Mouse (Mus musculus) heart, embryonic 11.5 days (tissue): ENCODE results near the gene Styx. TPM values are rescaled to one million over a fixed set of nuclear protein-coding genes. Genes with fewer than 3 reads are reported as not detected.
"Not testable (repeated sequence)": the region's sequence is repeated elsewhere in the genome, so short reads cannot be mapped to it uniquely, and the experiment has no call there.

Source experiments
- ATAC-seq: fragments of 200-750 bp; cut with Nextera tagmentation; replicated peaks from 2 replicates; pipeline ENCODE4 v1.8.0; 2017; ENCODE audit warnings: moderate library complexity; ENCODE audit not compliant: insufficient number of reproducible peaks, low FRiP score, low TSS enrichment
- H3K27ac ChIP-seq: fragments of 300-500 bp; sonication (generic); 2 replicates; pipeline ENCODE4 v1.5.1; 2014; ENCODE audit warnings: mild to moderate bottlenecking, low read depth, low read length
- H3K27me3 ChIP-seq: fragments of 300-500 bp; sonication (generic); 2 replicates; pipeline ENCODE4 v1.6.1; 2014; ENCODE audit warnings: mild to moderate bottlenecking, low read length, mixed read lengths; ENCODE audit not compliant: control insufficient read depth, insufficient read depth
- H3K36me3 ChIP-seq: fragments of 300-500 bp; sonication (generic); 2 replicates; pipeline ENCODE4 v1.6.1; 2014; ENCODE audit warnings: mild to moderate bottlenecking, low read length, moderate library complexity, mixed read lengths; ENCODE audit not compliant: control insufficient read depth, insufficient read depth
- H3K4me1 ChIP-seq: fragments of 300-500 bp; sonication (generic); 2 replicates; pipeline ENCODE4 v1.6.1; 2014; ENCODE audit warnings: low read length; ENCODE audit not compliant: control insufficient read depth, insufficient read depth
- H3K4me2 ChIP-seq: fragments of 300-500 bp; sonication (generic); 2 replicates; pipeline ENCODE4 v1.6.1; 2014; ENCODE audit warnings: mild to moderate bottlenecking, moderate library complexity
- H3K4me3 ChIP-seq: fragments of 300-500 bp; sonication (generic); 2 replicates; pipeline ENCODE4 v1.5.1; 2014; ENCODE audit warnings: low read depth, low read length
- H3K9ac ChIP-seq: fragments of 300-500 bp; sonication (generic); 2 replicates; pipeline ENCODE4 v1.6.1; 2014; ENCODE audit warnings: mild to moderate bottlenecking, low read depth, low read length, moderate library complexity
- H3K9me3 ChIP-seq: fragments of 300-500 bp; sonication (generic); replicated peaks from 2 replicates; pipeline ENCODE4 v1.6.1; 2016; ENCODE audit warnings: low read length; ENCODE audit not compliant: control insufficient read depth
- WGBS: fragments of 180-500 bp; shearing (Covaris S2); extraction: QIAGEN DNeasy Blood & Tissue Kit; methylation state at CpG from one replicate; pipeline ENCODE4 v1.1.7; 2014; ENCODE audit not compliant: insufficient replicate concordance; 5-methylcytosine and 5-hydroxymethylcytosine counted together
- polyA plus RNA-seq: library from polyadenylated mRNA; unstranded; fragments of >200 nt; fragmentation: Nextera tagmentation; extraction: Ambion mirVana; gene quantifications from 2 replicates; pipeline ENCODE4 v1.2.1, GENCODE M21; 2014

The Styx gene
- polyA plus RNA-seq, 1 experiment from 2014 or later: 52.1 TPM

DNA sequence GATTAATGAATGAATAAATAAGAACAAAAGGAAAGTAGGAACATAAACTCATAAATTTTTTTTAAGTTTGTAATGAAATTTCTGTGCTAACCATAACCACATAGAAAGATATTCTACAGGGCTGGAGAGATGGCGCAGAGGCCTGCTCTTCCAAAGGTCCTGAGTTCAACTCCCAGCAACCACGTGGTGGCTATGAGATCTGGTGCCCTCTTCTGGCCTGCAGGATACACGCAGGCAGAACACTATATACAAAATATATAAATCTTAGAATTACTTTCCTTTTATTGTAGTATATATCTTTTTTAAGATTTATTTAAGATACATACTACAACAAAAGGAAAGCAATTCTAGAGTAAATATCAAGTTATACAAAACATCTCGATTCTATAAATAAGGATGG is 32.0 kb downstream of the Styx start:
- WGBS: 73% methylated on average over 4 of the region's 4 CpGs
- H3K36me3 ChIP-seq: peaks cover 7% of the 10 kb centered on the region; the same call in 1 of the 2 replicates

DNA sequence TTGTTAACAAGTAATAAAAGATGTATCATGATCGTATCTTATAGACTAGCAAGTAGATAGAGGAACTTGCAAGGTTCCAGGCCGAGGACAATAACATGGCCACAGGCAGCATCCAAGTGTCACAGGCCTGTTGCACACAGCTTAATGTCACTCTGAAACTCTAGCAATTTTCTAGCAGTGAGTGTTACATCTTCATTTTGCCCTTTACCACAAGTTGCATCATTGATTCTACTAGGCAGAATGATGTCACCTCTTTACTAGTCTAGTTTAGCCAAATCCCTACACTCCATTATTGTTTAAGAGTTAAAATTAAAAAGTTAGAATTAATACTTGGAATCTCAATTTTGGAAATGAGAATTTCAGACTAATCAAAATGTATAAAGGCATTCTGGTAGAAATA is 34.7 kb downstream of the Styx start:
- 85% methylated on average over 2 of the region's 2 CpGs for WGBS
- H3K9me3 ChIP-seq: no peaks in the 10 kb centered on the region
- H3K4me1 ChIP-seq: peaks cover 8% of the 10 kb centered on the region
- H3K4me2 ChIP-seq: no peak overlapping the region
- no peak overlapping the region for H3K4me3 ChIP-seq
- H3K27me3 ChIP-seq: no peaks in the 10 kb centered on the region
- H3K27ac ChIP-seq: no peak overlapping the region
- ATAC-seq: no peak
- peaks cover 5% of the 10 kb centered on the region; the same call in 1 of the 2 replicates for H3K36me3 ChIP-seq
- no peak overlapping the region for H3K9ac ChIP-seq

More for the DNA sequence above, 32.0 kb downstream of the Styx start:
- Histone ChIP-seq H3K4me1 (peaks cover 8% of the 10 kb centered on the region), H3K9ac (no peak overlapping the region), H3K27ac (no peak overlapping the region), H3K9me3 (no peaks in the 10 kb centered on the region), H3K27me3 (no peaks in the 10 kb centered on the region), H3K4me3 (no peak overlapping the region), H3K4me2 (no peak overlapping the region)
- ATAC-seq: no peak

DNA sequence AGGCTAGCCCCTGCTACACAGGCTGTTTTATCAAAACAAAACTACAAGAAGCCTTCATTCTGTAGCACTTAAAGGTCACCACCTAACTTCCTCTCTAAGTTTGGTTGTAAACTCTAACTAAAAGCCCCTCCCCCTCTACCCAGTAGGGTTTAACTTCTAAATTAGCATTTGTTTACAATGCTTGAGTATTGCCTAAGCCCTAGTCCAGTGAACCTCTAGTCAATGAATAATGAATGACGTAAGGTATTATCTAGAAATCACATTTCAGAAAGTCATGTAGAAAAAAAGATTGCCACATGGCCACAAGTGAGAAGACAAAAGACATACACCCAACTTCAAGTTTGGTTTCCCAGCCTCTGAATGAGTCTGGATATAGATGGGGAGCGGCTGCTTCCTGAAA is 36.6 kb downstream of the Styx start:
- H3K36me3 ChIP-seq: peaks cover 2% of the 10 kb centered on the region; the same call in 1 of the 2 replicates
- no peaks in the 10 kb centered on the region for H3K27me3 ChIP-seq
- peak overlapping the region; percentile 82 for H3K4me2 ChIP-seq
- H3K4me3 ChIP-seq: peak overlapping the region; percentile 81
- H3K9me3 ChIP-seq: no peaks in the 10 kb centered on the region
- peaks cover 8% of the 10 kb centered on the region for H3K4me1 ChIP-seq
- no peak overlapping the region for H3K27ac ChIP-seq
- no peak overlapping the region for H3K9ac ChIP-seq
- no peak for ATAC-seq
- 20% methylated on average over 2 of the region's 2 CpGs for WGBS

DNA sequence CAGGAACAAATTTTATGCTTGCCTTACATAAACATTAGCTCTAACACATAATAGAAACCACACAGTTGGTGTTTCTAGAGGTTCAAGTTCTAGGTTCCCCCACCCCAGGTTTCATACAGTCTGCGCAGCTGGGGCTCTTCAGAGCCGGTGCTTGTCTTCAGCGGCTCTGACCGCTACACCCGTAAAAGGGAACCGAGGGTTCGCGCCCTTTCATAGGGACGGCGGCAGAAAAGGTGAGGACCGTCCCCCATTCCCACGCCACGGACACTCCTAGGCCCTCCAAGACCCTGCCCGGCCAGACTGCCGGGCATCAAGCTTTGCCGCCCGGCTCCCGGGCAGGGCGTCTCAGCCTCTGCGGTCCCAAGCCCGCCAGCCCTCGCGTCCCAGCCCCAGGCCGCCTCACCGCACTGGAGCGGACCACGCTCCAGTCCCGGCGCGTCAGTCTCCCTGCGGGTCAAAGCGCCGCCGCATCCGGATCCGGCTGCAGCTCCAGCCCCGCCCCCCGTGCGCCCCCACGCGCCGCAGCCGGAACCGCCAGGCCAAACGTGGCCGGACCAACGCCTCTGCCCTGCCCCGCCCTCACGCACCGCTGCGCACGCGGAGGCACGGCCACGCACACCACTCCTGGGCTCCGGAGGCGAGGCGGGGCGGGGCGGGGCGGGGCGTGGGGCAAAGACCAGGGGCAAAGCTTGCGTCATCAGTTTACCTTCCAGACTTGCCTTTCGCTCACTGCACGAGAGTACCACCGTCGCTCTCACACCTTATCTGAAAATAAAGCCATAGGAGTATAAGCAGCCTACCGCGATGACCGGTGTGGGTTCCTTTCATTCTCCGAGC is 37.7 kb downstream of the Styx start:
- peak; percentile 98 for ATAC-seq
- 1% methylated on average over 63 of the region's 71 CpGs for WGBS

DNA sequence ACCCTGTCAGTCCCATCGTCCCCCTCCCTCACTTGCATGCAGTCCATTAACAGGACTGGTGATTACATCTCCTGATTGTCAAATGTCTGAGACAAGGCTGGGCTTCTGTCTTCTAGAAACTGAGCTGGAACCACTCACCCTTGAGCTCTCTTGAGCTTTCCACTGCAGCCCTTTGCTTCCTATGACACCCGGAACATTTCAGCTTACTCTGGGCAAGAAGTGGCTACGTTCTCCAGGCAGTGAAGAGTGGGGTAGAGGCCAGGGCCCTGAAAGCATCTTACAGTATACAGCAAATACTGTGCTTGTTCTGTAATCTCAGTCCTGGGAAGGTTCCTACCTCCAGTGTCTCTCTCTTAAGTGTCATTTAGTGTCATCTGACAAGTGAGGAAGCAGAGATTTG is 38.3 kb downstream of the Styx start:
- peaks cover 8% of the 10 kb centered on the region for H3K4me1 ChIP-seq
- peak overlapping the region; percentile 82 for H3K4me2 ChIP-seq
- H3K27ac ChIP-seq: peak overlapping the region; percentile 86
- ATAC-seq: peak; percentile 14; the same call in 1 of the 2 replicates
- H3K36me3 ChIP-seq: no peaks in the 10 kb centered on the region
- no peaks in the 10 kb centered on the region for H3K27me3 ChIP-seq
- peak overlapping the region; percentile 93 for H3K9ac ChIP-seq
- no peaks in the 10 kb centered on the region for H3K9me3 ChIP-seq
- 30% methylated on average over 3 of the region's 3 CpGs for WGBS
- H3K4me3 ChIP-seq: peak overlapping the region; percentile 81

More for the DNA sequence above, 37.7 kb downstream of the Styx start:
- Histone ChIP-seq H3K4me2 (peak overlapping the region; percentile 82), H3K36me3 (no peaks in the 10 kb centered on the region), H3K9ac (peak overlapping the region; percentile 93), H3K27me3 (no peaks in the 10 kb centered on the region), H3K9me3 (no peaks in the 10 kb centered on the region), H3K4me1 (peaks cover 8% of the 10 kb centered on the region), H3K27ac (peak overlapping the region; percentile 86), H3K4me3 (peak overlapping the region; percentile 81)

DNA sequence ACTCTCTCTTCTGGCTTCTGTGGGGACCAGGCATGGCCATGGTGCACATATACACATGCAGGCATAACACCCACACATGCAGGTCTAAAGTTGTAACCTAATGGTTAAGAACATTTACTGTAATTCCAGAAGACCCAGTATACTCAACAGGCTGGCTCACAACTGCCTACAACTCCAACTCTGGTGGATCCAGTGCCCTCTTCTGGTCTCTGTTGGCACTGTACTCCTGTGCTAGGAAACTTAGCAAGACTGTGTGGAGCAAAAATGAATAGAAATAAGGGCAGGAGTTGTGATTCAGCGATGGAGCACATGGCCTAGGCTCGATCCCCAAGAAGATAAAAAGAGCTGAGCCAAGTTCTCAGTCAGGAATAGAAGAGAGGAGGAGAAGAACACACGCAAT is 48.9 kb downstream of the Styx start:
- 79% methylated on average over 3 of the region's 3 CpGs for WGBS
- no peaks in the 10 kb centered on the region for H3K27me3 ChIP-seq
- H3K27ac ChIP-seq: no peak overlapping the region
- no peak overlapping the region for H3K4me3 ChIP-seq
- H3K9me3 ChIP-seq: no peaks in the 10 kb centered on the region
- H3K36me3 ChIP-seq: no peaks in the 10 kb centered on the region
- no peak overlapping the region for H3K4me2 ChIP-seq
- H3K9ac ChIP-seq: no peak overlapping the region
- no peaks in the 10 kb centered on the region for H3K4me1 ChIP-seq
- ATAC-seq: no peak

DNA sequence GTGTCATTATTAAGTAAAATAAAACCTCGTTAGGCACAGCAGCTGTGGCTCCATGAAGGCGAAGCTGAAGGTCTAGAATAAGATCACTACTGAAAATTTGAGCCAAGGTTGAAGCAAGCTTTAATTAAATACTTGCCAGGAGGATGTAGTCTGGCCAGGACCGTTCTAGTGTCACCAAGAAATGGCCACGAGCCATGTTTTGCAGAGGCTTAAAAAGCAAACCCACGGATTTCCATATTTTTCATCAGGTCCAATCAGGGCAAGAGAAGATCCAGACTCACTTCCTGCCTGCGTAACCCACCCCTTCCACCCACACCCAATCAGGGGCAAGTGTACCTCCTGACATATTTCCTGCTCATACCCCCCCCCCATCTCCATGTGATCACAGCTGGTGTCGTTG is 52.8 kb downstream of the Styx start:
- H3K4me3 ChIP-seq: no peak overlapping the region
- no peak overlapping the region for H3K4me2 ChIP-seq
- H3K9me3 ChIP-seq: no peaks in the 10 kb centered on the region
- no peak overlapping the region for H3K9ac ChIP-seq
- H3K27ac ChIP-seq: no peak overlapping the region
- 82% methylated on average over 7 of the region's 7 CpGs for WGBS
- no peaks in the 10 kb centered on the region for H3K36me3 ChIP-seq
- H3K4me1 ChIP-seq: no peaks in the 10 kb centered on the region
- H3K27me3 ChIP-seq: no peaks in the 10 kb centered on the region
- no peak for ATAC-seq

DNA sequence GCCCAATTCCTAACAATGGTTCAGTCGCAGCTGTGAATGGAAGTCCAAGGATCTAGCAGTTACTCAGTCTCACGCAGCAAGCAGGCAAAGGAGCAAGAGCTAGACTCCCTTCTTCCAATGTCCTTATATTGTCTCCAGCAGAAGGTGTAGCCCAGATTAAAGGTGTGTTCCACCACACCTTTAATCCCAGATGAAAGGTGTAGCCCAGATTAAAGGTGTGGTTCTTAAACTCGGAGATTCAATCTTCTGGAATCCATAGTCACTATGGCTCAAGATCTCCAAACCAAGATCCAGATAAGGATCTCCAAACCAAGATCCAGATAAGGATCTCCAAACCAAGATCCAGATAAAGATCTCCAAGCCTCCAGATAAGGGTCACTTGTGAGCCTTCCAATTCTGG is 53.9 kb downstream of the Styx start, which contains the start of gene Gnpnat1:
Gene Gnpnat1 (minus strand): TSS at position 101 of the 400 bp plus-strand sequence.
- 76% methylated on average over 1 of the region's 3 CpGs for WGBS
- H3K4me2 ChIP-seq, H3K36me3 ChIP-seq, ATAC-seq, H3K9me3 ChIP-seq, H3K27me3 ChIP-seq, H3K4me1 ChIP-seq, H3K9ac ChIP-seq, H3K27ac ChIP-seq, H3K4me3 ChIP-seq: not testable (repeated sequence)

DNA sequence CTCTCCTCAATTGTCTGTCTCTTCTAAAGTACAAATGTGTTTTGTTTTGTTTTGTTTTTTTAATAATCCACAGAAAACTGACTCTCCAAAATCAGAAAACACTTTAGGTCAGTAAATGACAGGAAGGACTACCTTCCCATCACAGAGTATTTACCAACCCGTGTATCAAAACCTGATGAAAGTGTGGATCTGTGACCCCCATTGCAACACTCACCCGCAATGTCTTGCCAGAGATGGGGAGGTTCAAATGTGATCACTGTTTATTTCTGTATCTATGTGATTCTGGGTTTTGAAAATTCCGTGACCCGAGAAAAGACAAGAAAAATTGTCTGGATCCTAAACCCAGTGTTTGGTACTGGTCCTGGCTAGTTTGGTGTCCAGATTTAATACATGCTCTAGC is 65.4 kb downstream of the Styx start:
- Histone ChIP-seq H3K4me3 (no peak overlapping the region), H3K9ac (no peak overlapping the region), H3K4me1 (no peaks in the 10 kb centered on the region), H3K9me3 (no peaks in the 10 kb centered on the region), H3K4me2 (no peak overlapping the region), H3K27ac (no peak overlapping the region), H3K27me3 (no peaks in the 10 kb centered on the region), H3K36me3 (no peaks in the 10 kb centered on the region)
- 85% methylated on average over 4 of the region's 4 CpGs for WGBS
- no peak for ATAC-seq
